Mouse (Mus musculus): ENCODE results near the gene Pemt.

DNA sequence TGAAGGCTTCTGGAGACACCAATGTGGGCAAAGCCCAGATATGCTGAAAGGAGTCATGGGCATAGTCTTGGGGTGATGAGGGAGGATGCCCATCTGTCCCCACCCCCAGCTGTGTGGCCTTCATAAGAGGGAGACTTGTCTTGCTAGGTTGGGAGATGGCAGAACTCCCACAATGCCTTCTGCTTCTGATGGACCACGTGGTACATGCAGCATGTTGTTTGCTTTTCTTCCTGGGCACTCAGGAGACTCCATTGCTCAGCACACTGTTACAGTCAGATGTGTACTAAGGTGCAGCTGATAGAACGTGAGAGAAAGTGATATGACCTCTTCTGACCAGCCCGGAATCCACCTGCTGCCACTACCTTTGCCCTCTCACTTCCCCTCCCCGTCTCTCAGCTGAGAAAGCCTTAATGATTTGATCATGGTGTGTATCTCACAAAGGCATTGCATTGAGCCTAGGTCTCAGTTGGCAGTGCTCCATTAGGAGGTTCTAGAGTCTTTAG, 15.3 kb upstream of the Pemt start:
- TF ChIP-seq POLR2A (IDR thresholded peaks at IDR 0.05; ENCODE audit: low read depth, low read length) (no peak), CTCF (IDR thresholded peaks at IDR 0.05; ENCODE audit: extremely low read depth, insufficient read depth, insufficient read length, insufficient replicate concordance) (no peak)
